Mouse (Mus musculus) midbrain, postnatal 0 days (tissue): ENCODE data around the gene Mtor. TPM values are rescaled to one million over a fixed set of nuclear protein-coding genes. Genes with fewer than 3 reads are reported as not detected.
A peak's percentile ranks its signal among the peaks of the same experiment; 100 is the strongest.

Experiments
- ATAC-seq: fragments of 200-750 bp; cut with Nextera tagmentation; 2 replicates; pipeline ENCODE4 v1.8.0; 2017; ENCODE audit warnings: moderate number of reproducible peaks, mild to moderate bottlenecking, moderate TSS enrichment, moderate library complexity; ENCODE audit not compliant: low FRiP score
- DNase-seq: peaks from one replicate; pipeline ENCODE4 v3.0.0-alpha.2; 2015; ENCODE audit warnings: low spot score
- H3K27ac ChIP-seq: fragments of 300-500 bp; sonication (generic); 2 replicates; pipeline ENCODE4 v1.5.1; 2014; ENCODE audit warnings: low read depth, mild to moderate bottlenecking, low read length, mixed read lengths
- H3K27me3 ChIP-seq: fragments of 300-500 bp; sonication (generic); 2 replicates; pipeline ENCODE4 v1.6.1; 2014; ENCODE audit warnings: low read length, control low read depth, mixed read lengths; ENCODE audit not compliant: insufficient read depth
- H3K36me3 ChIP-seq: fragments of 300-500 bp; sonication (generic); 2 replicates; pipeline ENCODE4 v1.6.1; 2014; ENCODE audit warnings: low read length, control low read depth, mixed read lengths; ENCODE audit not compliant: insufficient read depth
- H3K4me1 ChIP-seq: fragments of 300-500 bp; sonication (generic); 2 replicates; pipeline ENCODE4 v1.6.1; 2014; ENCODE audit warnings: mild to moderate bottlenecking, control low read depth, antibody characterized with exemption, low read length, mixed read lengths; ENCODE audit not compliant: insufficient read depth
- H3K4me2 ChIP-seq: fragments of 300-500 bp; sonication (generic); 2 replicates; pipeline ENCODE4 v1.6.1; 2014; ENCODE audit warnings: low read depth, mild to moderate bottlenecking, low read length, mixed read lengths; ENCODE audit not compliant: poor library complexity, severe bottlenecking
- H3K4me3 ChIP-seq: fragments of 300-500 bp; sonication (generic); 2 replicates; pipeline ENCODE4 v1.5.1; 2014; ENCODE audit warnings: low read depth, mild to moderate bottlenecking, low read length, moderate library complexity
- H3K9ac ChIP-seq: fragments of 300-500 bp; sonication (generic); replicated peaks from 2 replicates; pipeline ENCODE4 v1.6.1; 2014; ENCODE audit warnings: mild to moderate bottlenecking, low read length, moderate library complexity, mixed read lengths; ENCODE audit not compliant: poor library complexity, severe bottlenecking
- H3K9me3 ChIP-seq: fragments of 300-500 bp; sonication (generic); 2 replicates; pipeline ENCODE4 v1.6.1; 2016; ENCODE audit warnings: low read length, control low read depth
- CTCF ChIP-seq: IDR thresholded peaks from 2 replicates; pipeline ENCODE4 v1.5.1; 2016; ENCODE audit warnings: antibody characterized with exemption, mild to moderate bottlenecking
- WGBS: fragments of 180-500 bp; shearing (Covaris S2); extraction: QIAGEN DNeasy Blood & Tissue Kit; methylation state at CpG from one replicate; pipeline ENCODE4 v1.1.7; 2014; 5-methylcytosine and 5-hydroxymethylcytosine counted together
- polyA plus RNA-seq: library from polyadenylated mRNA; unstranded; fragments of >200 nt; fragmentation: Nextera tagmentation; extraction: Ambion mirVana; gene quantifications from 2 replicates; pipeline ENCODE4 v1.2.1, GENCODE M21; 2015
- total RNA-seq: library from RNA; depleted of rRNA; stranded (reverse); fragments of >200 nt; gene quantifications from 2 replicates; pipeline ENCODE4 v1.2.3, GENCODE M21; 2014

Mtor gene
- total and polyA plus RNA-seq, 2 experiments from 2014 or later = 27.8 to 54.5 TPM

- peak within 1 kb of the TSS; percentile 75 for H3K4me3 ChIP-seq
- DNase-seq = peak; percentile 77
- peak within 1 kb of the TSS; percentile 94 for H3K4me2 ChIP-seq
- H3K4me1 ChIP-seq = peaks cover 14% of the 10 kb centered on the region
- H3K9me3 ChIP-seq = no peaks in the 10 kb centered on the region
- H3K36me3 ChIP-seq = no peaks in the 10 kb centered on the region
- H3K27ac ChIP-seq = peak within 1 kb of the TSS; percentile 77
- peak; percentile 59 for ATAC-seq
- H3K27me3 ChIP-seq = no peaks in the 10 kb centered on the region
- H3K9ac ChIP-seq = peak within 1 kb of the TSS; percentile 79
- 0 out of 2 replicates have a peak, but pooled peaks have one; percentile 10 for TF ChIP-seq CTCF
- WGBS = under 1% methylated on average over 46 of the region's 46 CpGs
These were observed 4.0 kb upstream of the Mtor start, which contains the start of gene Ubiad1 for GRCm38 (mm10) chr4:148444250-148444967. Ubiad1 (minus strand) TSS chr4:148444771.

DNA sequence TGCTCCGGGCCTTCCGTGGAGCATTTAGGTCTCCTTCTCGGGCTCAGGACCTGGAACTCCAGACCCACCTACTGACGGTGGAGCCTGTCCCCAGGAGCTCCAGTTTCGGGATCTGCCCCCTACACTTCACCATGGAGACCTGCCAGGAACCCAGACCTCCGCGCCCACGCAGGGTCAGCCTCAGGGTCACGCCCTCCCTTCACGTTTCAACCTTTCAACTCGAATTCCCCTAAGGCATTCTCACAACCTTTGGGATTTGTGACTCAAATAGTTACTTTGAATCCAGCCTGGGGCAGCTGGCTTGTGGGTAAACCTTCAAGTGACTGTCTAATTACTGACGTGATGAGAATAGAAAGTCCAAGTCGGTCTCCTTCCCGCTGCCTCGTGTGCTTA lies 438 bp downstream of the Mtor start:
- no peak for ATAC-seq
- peak overlapping the region; percentile 91 for H3K4me3 ChIP-seq

GRCm38 (mm10) chr4:148453707-148454106 lies 5.3 kb downstream of the Mtor start:
- Histone ChIP-seq H3K27me3 (no peaks in the 10 kb centered on the region), H3K4me1 (peaks cover 6% of the 10 kb centered on the region), H3K4me3 (no peak overlapping the region), H3K9me3 (no peaks in the 10 kb centered on the region), H3K27ac (no peak overlapping the region), H3K36me3 (peaks cover 65% of the 10 kb centered on the region), H3K4me2 (no peak overlapping the region), H3K9ac (no peak overlapping the region)
- no peak for TF ChIP-seq CTCF
- DNase-seq (no peak), ATAC-seq (no peak)
- whole genome bisulfite sequencing = 93% methylated on average over 11 of the region's 11 CpGs

More for the DNA sequence above, 438 bp downstream of the Mtor start:
- Histone ChIP-seq H3K36me3 (peaks cover 17% of the 10 kb centered on the region), H3K9ac (peak overlapping the region; percentile 92), H3K4me1 (peaks cover 11% of the 10 kb centered on the region), H3K4me2 (peak overlapping the region; percentile 62), H3K27me3 (no peaks in the 10 kb centered on the region), H3K9me3 (no peaks in the 10 kb centered on the region), H3K27ac (peak overlapping the region; percentile 80)
- DNase-seq = peak; percentile 23
- 0% methylated on average over 15 of the region's 15 CpGs for WGBS
- TF ChIP-seq CTCF = no peak

DNA sequence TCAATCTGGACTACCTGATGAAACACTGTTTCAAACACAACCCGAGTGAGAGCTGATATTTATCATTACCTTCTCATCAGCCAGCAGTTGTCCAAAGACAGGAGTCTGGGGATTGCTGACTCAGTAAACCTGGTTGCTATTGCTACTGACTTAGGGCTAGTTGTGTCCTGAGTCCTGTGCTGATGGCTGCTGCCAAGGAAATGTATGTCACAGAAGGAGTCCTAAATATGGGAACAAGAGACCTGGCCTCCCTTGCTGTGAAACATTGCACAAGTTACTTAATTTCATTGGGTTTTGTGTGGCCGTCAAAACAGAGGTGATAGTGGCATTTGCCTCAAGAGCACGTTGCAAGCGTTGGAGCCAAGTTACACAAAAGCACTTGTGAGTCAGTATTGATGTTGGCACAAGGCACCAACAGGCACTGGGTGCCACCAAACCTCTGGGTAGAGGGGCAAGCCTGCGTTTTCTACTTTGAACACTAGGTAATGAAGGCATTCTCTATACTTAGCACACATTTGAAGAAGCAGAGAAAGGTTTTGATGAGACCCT lies 7.1 kb downstream of the Mtor start:
- WGBS = 92% methylated on average over 5 of the region's 5 CpGs
- H3K4me1 ChIP-seq = no peaks in the 10 kb centered on the region
- H3K27me3 ChIP-seq = no peaks in the 10 kb centered on the region
- H3K9me3 ChIP-seq = no peaks in the 10 kb centered on the region
- H3K4me3 ChIP-seq = no peak overlapping the region
- TF ChIP-seq CTCF = no peak
- H3K9ac ChIP-seq = no peak overlapping the region
- no peak overlapping the region for H3K4me2 ChIP-seq
- DNase-seq = no peak
- no peak overlapping the region for H3K27ac ChIP-seq
- peaks cover 79% of the 10 kb centered on the region for H3K36me3 ChIP-seq
- no peak for ATAC-seq

- H3K4me2 ChIP-seq = no peak overlapping the region
- H3K27me3 ChIP-seq = no peaks in the 10 kb centered on the region
- ATAC-seq (peak; percentile 72), DNase-seq (peak; percentile 72)
- TF ChIP-seq CTCF = no peak
- H3K9ac ChIP-seq = no peak overlapping the region
- H3K36me3 ChIP-seq = peaks cover 83% of the 10 kb centered on the region
- no peaks in the 10 kb centered on the region for H3K9me3 ChIP-seq
- 46% methylated on average over 12 of the region's 12 CpGs for WGBS
- H3K27ac ChIP-seq = no peak overlapping the region
- H3K4me1 ChIP-seq = no peaks in the 10 kb centered on the region
- no peak overlapping the region for H3K4me3 ChIP-seq
These were observed 12.4 kb downstream of the Mtor start for GRCm38 (mm10) chr4:148460656-148461284.

- Histone ChIP-seq H3K27ac (no peak overlapping the region), H3K27me3 (no peaks in the 10 kb centered on the region), H3K4me3 (no peak overlapping the region), H3K4me1 (no peaks in the 10 kb centered on the region), H3K9ac (no peak overlapping the region), H3K9me3 (no peaks in the 10 kb centered on the region), H3K4me2 (no peak overlapping the region), H3K36me3 (peaks cover 83% of the 10 kb centered on the region)
- peak; percentile 34 for TF ChIP-seq CTCF
- ATAC-seq (no peak), DNase-seq (no peak)
- 81% methylated on average over 4 of the region's 4 CpGs for WGBS
These were observed 13.4 kb downstream of the Mtor start for GRCm38 (mm10) chr4:148461772-148462171.
